Mouse (Mus musculus) E14TG2a.4 (cell line): ENCODE results near the gene Rpl5.

Experiments used
- H3K27me3 ChIP-seq: 2 replicates; pipeline ENCODE4 v1.6.1; 2014; ENCODE audit warnings: low read length, control low read depth; ENCODE audit not compliant: insufficient read depth
- H3K36me3 ChIP-seq: 2 replicates; pipeline ENCODE4 v1.6.1; 2014; ENCODE audit warnings: low read length, control low read depth; ENCODE audit not compliant: insufficient read depth
- H3K4me1 ChIP-seq: replicated peaks from 2 replicates; pipeline ENCODE4 v1.6.1; 2014; ENCODE audit warnings: low read depth, low read length, control low read depth
- H3K4me3 ChIP-seq: replicated peaks from 2 replicates; pipeline ENCODE4 v1.5.1; 2014; ENCODE audit warnings: mild to moderate bottlenecking, low read length
- H3K9me3 ChIP-seq: 2 replicates; pipeline ENCODE4 v1.6.1; 2014; ENCODE audit warnings: low read length, control low read depth
- CTCF ChIP-seq: conservative IDR thresholded peaks from 2 replicates; pipeline ENCODE4 v1.5.1; 2014; ENCODE audit warnings: low read length
- NANOG ChIP-seq: IDR thresholded peaks from 2 replicates; pipeline ENCODE4 v1.6.1; 2014; ENCODE audit warnings: borderline replicate concordance, low read length, mixed read lengths
- POU5F1 ChIP-seq: IDR thresholded peaks from 2 replicates; pipeline ENCODE4 v1.6.1; 2014; ENCODE audit warnings: low read length, borderline replicate concordance

Gene Rpl5

DNA sequence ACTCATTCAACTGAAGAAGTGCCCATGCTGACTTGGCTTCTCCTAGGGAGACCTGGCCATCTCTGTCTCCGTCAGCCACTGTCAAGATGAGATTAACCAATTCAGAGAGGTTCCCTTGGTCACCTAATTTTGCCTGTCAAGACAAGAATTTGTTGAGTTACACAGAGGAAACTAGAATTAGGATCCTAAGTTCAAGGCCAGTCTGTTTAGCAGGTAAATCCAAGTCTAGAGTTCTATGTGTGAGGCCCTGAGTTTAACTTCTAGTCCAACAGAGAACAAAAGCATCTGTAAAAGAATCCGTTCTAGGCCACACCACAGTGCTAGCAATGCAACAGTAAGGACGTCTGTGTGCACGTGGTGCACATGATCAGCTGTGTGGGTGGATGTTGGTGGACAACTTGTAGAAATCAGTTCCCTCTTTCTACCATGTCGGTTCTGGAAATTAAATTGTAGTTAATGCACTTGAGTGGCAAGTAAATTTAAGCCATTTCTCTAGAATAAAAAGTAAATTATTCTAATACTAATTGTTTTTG, 9.8 kb downstream of the Rpl5 start:
- TF ChIP-seq NANOG (no peak), CTCF (no peak), POU5F1 (no peak)
- Histone ChIP-seq H3K4me1 (peaks cover 14% of the 10 kb centered on the region), H3K27me3 (no peaks in the 10 kb centered on the region), H3K4me3 (no peak overlapping the region), H3K9me3 (no peaks in the 10 kb centered on the region), H3K36me3 (peaks cover 52% of the 10 kb centered on the region)

DNA sequence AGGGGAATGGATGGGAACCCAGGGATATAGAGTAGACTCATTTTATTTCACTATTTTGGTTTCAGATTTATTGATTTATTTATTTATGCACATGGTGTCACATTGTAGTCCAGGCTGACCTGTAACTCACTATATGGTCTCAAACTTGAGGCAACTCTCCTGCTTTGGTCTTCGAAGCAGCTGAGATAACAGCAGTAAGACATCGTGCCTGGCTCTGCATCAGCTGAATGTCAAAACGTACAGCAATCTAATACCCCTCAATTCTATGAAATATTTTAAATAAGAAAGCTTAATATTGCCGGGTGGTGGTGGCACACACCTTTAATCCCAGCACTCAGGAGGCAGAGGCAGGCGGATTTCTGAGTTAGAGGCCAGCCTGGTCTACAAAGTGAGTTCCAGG, 10.7 kb downstream of the Rpl5 start:
- H3K4me3 ChIP-seq: no peak overlapping the region
- no peak for TF ChIP-seq POU5F1
- no peak for TF ChIP-seq CTCF
- no peak for TF ChIP-seq NANOG
- H3K27me3 ChIP-seq: no peaks in the 10 kb centered on the region
- peaks cover 43% of the 10 kb centered on the region for H3K36me3 ChIP-seq
- peaks cover 12% of the 10 kb centered on the region for H3K4me1 ChIP-seq
- H3K9me3 ChIP-seq: no peaks in the 10 kb centered on the region

DNA sequence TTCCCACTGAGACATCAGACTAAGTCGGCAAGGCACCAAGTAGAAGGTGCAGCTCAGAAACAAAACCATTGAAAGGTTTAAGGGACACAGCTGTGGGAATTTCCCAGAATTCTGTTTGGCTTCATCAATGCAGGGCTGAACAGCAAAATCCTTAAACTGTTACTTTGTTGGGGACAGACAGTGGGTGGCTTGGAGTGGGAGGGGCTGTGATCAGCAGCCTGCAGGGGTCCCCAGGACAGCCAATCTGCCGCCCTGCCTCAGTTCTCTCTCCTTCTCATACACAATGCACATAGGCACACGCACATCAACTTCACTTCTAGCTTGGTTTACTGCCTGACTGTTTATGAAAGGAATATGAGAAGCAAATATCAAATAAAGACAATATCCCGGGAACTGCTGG, 15.0 kb downstream of the Rpl5 start:
- H3K36me3 ChIP-seq: peaks cover under 1% of the 10 kb centered on the region; the same call in 1 of the 2 replicates
- H3K9me3 ChIP-seq: no peaks in the 10 kb centered on the region

DNA sequence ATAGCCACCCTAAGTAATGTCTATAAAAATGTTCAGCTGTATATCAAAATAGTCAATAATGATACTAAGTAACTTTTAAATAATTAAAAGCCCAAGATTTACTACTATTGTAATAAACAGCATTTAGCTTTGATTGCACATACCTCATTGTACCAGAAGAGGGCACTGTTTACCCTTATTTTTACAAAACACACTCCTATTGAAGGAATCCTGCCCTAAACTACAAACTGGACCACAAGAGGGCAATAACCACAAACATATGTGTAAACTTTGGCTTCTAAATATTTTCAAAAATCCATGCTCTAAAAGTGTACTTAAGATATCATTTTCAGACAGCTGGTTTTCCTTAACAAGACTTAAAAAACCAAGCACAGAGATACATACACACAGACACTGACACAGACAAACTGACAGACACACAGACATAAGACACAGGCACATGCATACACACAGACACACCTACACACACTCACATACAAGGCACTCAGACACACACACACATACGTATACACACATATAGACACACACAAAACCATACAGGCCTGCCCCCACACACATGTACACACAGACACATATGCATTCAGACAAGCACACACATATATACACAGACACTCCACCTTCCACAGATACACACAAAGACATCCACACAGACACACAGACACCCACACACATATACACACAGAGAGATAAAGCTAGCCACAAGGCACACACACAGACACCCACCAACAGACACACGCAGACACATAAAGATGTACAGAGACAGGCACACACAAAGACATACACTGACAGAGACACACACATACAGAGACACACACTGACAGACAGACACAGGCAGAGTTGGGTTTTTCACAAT, 21.3 kb downstream of the Rpl5 start:
- no peaks in the 10 kb centered on the region for H3K36me3 ChIP-seq
- TF ChIP-seq POU5F1 (no peak), CTCF (peak; percentile 87)
- H3K4me3 ChIP-seq: no peak overlapping the region
- 0 out of 2 replicates have a peak, but pooled peaks cover 2% of the 10 kb centered on the region for H3K4me1 ChIP-seq
- no peaks in the 10 kb centered on the region for H3K27me3 ChIP-seq
- no peaks in the 10 kb centered on the region for H3K9me3 ChIP-seq

More for the DNA sequence above, 15.0 kb downstream of the Rpl5 start:
- TF ChIP-seq POU5F1 (no peak), CTCF (no peak), NANOG (no peak)
- H3K4me1 ChIP-seq: peaks cover 6% of the 10 kb centered on the region
- H3K4me3 ChIP-seq: no peak overlapping the region
- H3K27me3 ChIP-seq: no peaks in the 10 kb centered on the region

DNA sequence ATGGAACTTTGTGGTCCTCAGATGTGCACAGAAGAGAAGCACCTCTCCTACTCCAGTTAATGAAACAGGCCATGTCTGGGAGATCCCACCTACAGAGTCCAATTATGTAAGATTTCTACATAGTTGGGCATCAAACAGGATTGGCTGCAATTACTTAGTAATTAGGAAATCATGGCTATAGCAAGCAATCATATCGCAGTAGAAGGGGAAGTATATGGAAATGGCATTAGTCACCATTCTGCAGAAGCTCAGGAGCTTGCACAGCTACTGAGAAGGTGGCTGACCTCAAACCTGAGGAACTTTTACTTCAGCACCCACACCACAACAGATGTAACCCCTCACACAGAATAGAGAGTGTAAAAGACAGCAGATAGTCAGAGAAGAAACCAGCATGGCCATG, 22.5 kb downstream of the Rpl5 start:
- TF ChIP-seq CTCF (no peak), NANOG (no peak), POU5F1 (no peak)
- Histone ChIP-seq H3K4me1 (0 out of 2 replicates have a peak, but pooled peaks cover 2% of the 10 kb centered on the region), H3K4me3 (no peak overlapping the region)

DNA sequence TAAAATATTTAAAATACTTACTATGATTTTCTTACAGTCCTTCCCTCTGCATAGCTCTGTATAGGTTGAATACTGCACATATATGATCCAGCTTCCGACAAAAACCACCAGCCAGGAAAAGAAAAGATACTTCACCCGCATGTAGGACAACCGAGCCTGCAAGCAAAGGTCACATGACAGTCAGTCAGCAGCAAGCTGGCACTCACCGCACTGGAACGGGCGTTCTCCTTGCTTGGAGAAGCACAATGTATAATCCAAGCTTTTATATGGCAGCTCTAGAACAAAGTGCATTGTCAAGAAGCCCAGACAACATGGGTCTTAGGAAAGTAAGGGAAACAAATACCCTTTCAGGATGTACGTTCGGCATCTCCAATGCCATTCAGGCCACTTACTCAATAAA, 24.3 kb downstream of the Rpl5 start:
- Histone ChIP-seq H3K36me3 (no peaks in the 10 kb centered on the region), H3K9me3 (no peaks in the 10 kb centered on the region), H3K4me3 (no peak overlapping the region), H3K4me1 (0 out of 2 replicates have a peak, but pooled peaks cover 2% of the 10 kb centered on the region), H3K27me3 (no peaks in the 10 kb centered on the region)
- TF ChIP-seq POU5F1 (no peak), CTCF (no peak), NANOG (no peak)

More for the DNA sequence above, 22.5 kb downstream of the Rpl5 start:
- Histone ChIP-seq H3K36me3 (no peaks in the 10 kb centered on the region), H3K27me3 (no peaks in the 10 kb centered on the region), H3K9me3 (no peaks in the 10 kb centered on the region)

DNA sequence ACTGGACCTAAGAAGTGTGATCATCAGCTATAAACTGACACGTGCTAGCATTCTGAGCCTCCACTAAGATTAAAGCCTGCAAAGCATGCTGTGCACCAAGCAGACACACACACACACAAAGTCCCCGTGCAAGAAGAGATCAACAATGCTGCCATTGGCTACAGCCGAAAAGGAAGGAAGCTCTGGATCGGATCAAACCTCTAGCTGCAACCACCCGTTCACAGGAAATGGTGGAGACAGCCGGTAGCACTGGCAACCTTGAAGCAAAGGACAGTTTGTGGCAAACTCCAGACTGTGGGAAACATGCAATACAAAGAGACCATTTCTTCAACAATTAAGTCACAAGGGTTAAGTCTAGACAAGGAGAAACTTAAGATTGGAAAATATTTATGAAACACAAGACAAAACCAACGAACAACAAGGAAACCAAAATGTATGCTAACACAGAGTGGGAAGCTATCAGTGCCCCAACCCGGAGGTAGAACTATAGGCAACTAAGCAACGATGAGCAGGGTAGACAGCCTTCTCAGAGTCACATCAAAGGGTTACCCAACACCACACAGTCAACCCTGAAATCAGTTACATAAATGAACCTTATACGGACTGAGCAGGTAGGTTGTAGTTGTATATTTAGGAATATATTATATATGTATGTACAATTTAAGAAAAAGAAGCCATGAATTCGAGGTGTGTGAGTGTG, 26.4 kb downstream of the Rpl5 start:
- no peak overlapping the region for H3K4me3 ChIP-seq
- no peaks in the 10 kb centered on the region for H3K36me3 ChIP-seq
- no peaks in the 10 kb centered on the region for H3K27me3 ChIP-seq
- no peaks in the 10 kb centered on the region for H3K9me3 ChIP-seq
- H3K4me1 ChIP-seq: 0 out of 2 replicates have a peak, but pooled peaks cover 2% of the 10 kb centered on the region
- TF ChIP-seq POU5F1 (no peak), CTCF (no peak), NANOG (no peak)

DNA sequence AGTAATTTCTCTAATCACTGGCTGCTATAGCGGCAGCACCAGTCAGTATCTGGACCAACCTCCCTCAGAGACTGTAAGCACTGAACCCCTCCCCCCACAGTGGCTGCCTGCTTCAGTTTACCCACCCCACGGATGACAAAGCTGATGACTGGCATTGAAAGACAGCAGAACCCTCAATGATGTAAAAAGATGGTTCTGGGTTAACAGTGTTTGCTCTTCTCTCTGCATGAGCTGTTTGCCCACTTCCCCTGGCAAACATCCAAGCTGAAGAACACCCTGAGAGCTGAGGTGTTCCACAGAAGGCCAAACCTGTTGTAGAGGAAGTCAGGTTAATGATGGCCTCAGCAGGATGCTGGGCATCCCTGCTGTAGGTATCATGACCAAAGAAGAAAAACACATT, 32.3 kb downstream of the Rpl5 start:
- Histone ChIP-seq H3K4me1 (no peaks in the 10 kb centered on the region), H3K4me3 (no peak overlapping the region), H3K27me3 (no peaks in the 10 kb centered on the region), H3K9me3 (no peaks in the 10 kb centered on the region), H3K36me3 (no peaks in the 10 kb centered on the region)
- TF ChIP-seq NANOG (no peak), CTCF (no peak), POU5F1 (no peak)
